Mouse (Mus musculus): ENCODE measurements at regions not wholly inside any gene's neighbourhood (a gene's known extent, or its start where the extent isn't known, plus 50 kb on each side); places are given as distances from the start of the nearest gene placed in this dataset.

DNA sequence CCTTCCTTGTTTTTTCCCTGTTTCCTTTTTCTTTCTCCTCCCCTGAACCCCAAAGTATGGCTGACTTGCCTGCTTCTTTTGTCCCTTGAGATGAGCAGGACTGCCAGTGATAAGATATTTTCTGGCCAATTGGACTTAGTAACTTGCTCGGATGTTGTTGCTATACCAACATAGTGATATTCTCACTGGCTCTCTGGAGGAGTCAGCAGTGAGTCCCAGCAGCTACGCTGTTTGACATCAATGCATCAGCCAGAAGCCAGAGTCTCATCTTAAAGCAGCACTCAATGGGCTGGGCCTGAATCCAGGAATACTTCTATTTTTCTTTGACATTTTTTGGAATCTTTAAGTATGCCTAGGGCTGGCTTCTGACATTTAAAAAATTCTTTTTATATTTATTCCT, 287.1 kb upstream of the Sstr1 start:
- TF ChIP-seq CTCF (IDR thresholded peaks at IDR 0.05; ENCODE audit: low read depth) (no peak), EP300 (optimal IDR thresholded peaks at IDR 0.05) (no peak)
